Mouse (Mus musculus) cortical plate, adult 2 months (tissue): ENCODE data around the gene Map3k13.

ENCODE experiments used
- CTCF ChIP-seq: fragments of 200-500 bp; IDR thresholded peaks from 2 replicates; pipeline ENCODE4 v1.5.1; 2011; ENCODE audit warnings: mild to moderate bottlenecking, control low read depth, low read length; ENCODE audit not compliant: insufficient read depth; ENCODE audit errors: extremely low read depth
- POLR2A ChIP-seq: fragments of 200-500 bp; IDR thresholded peaks from 2 replicates; pipeline ENCODE4 v1.6.1; 2011; ENCODE audit warnings: mild to moderate bottlenecking, low read length, control low read depth; ENCODE audit not compliant: insufficient read depth; ENCODE audit errors: extremely low read depth

GRCm38 (mm10) chr16:21848444-21848843, 54.3 kb downstream of the Map3k13 start:
- no peak for TF ChIP-seq CTCF
- TF ChIP-seq POLR2A, result no peak
